Mouse (Mus musculus): ENCODE data around the gene Ston1. TPM values are rescaled to one million over a fixed set of nuclear protein-coding genes. Genes with fewer than 3 reads are reported as not detected.

Ston1 gene
- polyA plus RNA-seq, 1 experiment from 2014 or later, result 7.2 TPM

- no peaks in the 10 kb centered on the region for H3K27me3 ChIP-seq (ENCODE audit: control insufficient read depth, insufficient read depth, low read length)
- no peak overlapping the region for H3K27ac ChIP-seq (ENCODE audit: low read depth, low read length)
- H3K4me2 ChIP-seq (replicated peaks; ENCODE audit: low read depth, low read length), result no peak overlapping the region
- H3K4me3 ChIP-seq (ENCODE audit: low read depth, low read length), result no peak overlapping the region
- H3K36me3 ChIP-seq (ENCODE audit: control insufficient read depth, insufficient read depth, low read length), result no peaks in the 10 kb centered on the region
- no peaks in the 10 kb centered on the region for H3K9me3 ChIP-seq (ENCODE audit: control insufficient read depth, low read length)
- H3K4me1 ChIP-seq (replicated peaks; ENCODE audit: control insufficient read depth, insufficient read depth, low read length), result no peaks in the 10 kb centered on the region
- no peak for DNase-seq (ENCODE audit: low spot score)
- no peak overlapping the region for H3K9ac ChIP-seq (ENCODE audit: low read depth, low read length)
- ATAC-seq (ENCODE audit: low FRiP score), result no peak
- WGBS, result 92% methylated on average over 13 of the region's 13 CpGs
Observed at GRCm38 (mm10) chr17:88625350-88625749, 27.9 kb downstream of the Ston1 start.

GRCm38 (mm10) chr17:88625931-88626330 is 28.4 kb downstream of the Ston1 start:
- H3K4me2 ChIP-seq (replicated peaks; ENCODE audit: low read depth, low read length), result no peak overlapping the region
- H3K27ac ChIP-seq (ENCODE audit: low read depth, low read length), result no peak overlapping the region
- 0 out of 2 replicates have a peak, but pooled peaks have one; percentile 15 for ATAC-seq (ENCODE audit: low FRiP score)
- H3K27me3 ChIP-seq (ENCODE audit: control insufficient read depth, insufficient read depth, low read length), result no peaks in the 10 kb centered on the region
- WGBS, result 72% methylated on average over 7 of the region's 7 CpGs
- no peaks in the 10 kb centered on the region for H3K9me3 ChIP-seq (ENCODE audit: control insufficient read depth, low read length)
- H3K36me3 ChIP-seq (ENCODE audit: control insufficient read depth, insufficient read depth, low read length), result no peaks in the 10 kb centered on the region
- H3K9ac ChIP-seq (ENCODE audit: low read depth, low read length), result no peak overlapping the region
- no peak overlapping the region for H3K4me3 ChIP-seq (ENCODE audit: low read depth, low read length)
- H3K4me1 ChIP-seq (replicated peaks; ENCODE audit: control insufficient read depth, insufficient read depth, low read length), result no peaks in the 10 kb centered on the region
- no peak for DNase-seq (ENCODE audit: low spot score)

- Histone ChIP-seq H3K4me3 (ENCODE audit: low read depth, low read length) (no peak overlapping the region), H3K4me2 (replicated peaks; ENCODE audit: low read depth, low read length) (no peak overlapping the region), H3K4me1 (replicated peaks; ENCODE audit: control insufficient read depth, insufficient read depth, low read length) (no peaks in the 10 kb centered on the region), H3K9me3 (ENCODE audit: control insufficient read depth, low read length) (no peaks in the 10 kb centered on the region), H3K9ac (ENCODE audit: low read depth, low read length) (no peak overlapping the region), H3K27ac (ENCODE audit: low read depth, low read length) (no peak overlapping the region; the same call in 1 of the 2 replicates), H3K27me3 (ENCODE audit: control insufficient read depth, insufficient read depth, low read length) (no peaks in the 10 kb centered on the region), H3K36me3 (ENCODE audit: control insufficient read depth, insufficient read depth, low read length) (no peaks in the 10 kb centered on the region)
- DNase-seq (ENCODE audit: low spot score), result peak; percentile 26
- WGBS, result 30% methylated on average over 7 of the region's 7 CpGs
- ATAC-seq (ENCODE audit: low FRiP score), result 0 out of 2 replicates have a peak, but pooled peaks have one; percentile 14
Observed at GRCm38 (mm10) chr17:88626347-88626811, 28.9 kb downstream of the Ston1 start.

- 79% methylated on average over 7 of the region's 7 CpGs for WGBS
- DNase-seq (ENCODE audit: low spot score), result no peak
- Histone ChIP-seq H3K4me2 (replicated peaks; ENCODE audit: low read depth, low read length) (no peak overlapping the region), H3K4me1 (replicated peaks; ENCODE audit: control insufficient read depth, insufficient read depth, low read length) (no peaks in the 10 kb centered on the region), H3K4me3 (ENCODE audit: low read depth, low read length) (no peak overlapping the region), H3K36me3 (ENCODE audit: control insufficient read depth, insufficient read depth, low read length) (no peaks in the 10 kb centered on the region), H3K27ac (ENCODE audit: low read depth, low read length) (no peak overlapping the region), H3K9me3 (ENCODE audit: control insufficient read depth, low read length) (no peaks in the 10 kb centered on the region), H3K9ac (ENCODE audit: low read depth, low read length) (no peak overlapping the region), H3K27me3 (ENCODE audit: control insufficient read depth, insufficient read depth, low read length) (no peaks in the 10 kb centered on the region)
- ATAC-seq (ENCODE audit: low FRiP score), result no peak
Observed at GRCm38 (mm10) chr17:88627150-88627549, 29.7 kb downstream of the Ston1 start.

GRCm38 (mm10) chr17:88628676-88629380 is 31.3 kb downstream of the Ston1 start:
- no peak for ATAC-seq (ENCODE audit: low FRiP score)

GRCm38 (mm10) chr17:88629381-88629759 is 31.9 kb downstream of the Ston1 start:
- peak overlapping the region; percentile 40 for H3K27ac ChIP-seq (ENCODE audit: low read depth, low read length)
- no peak overlapping the region for H3K4me3 ChIP-seq (ENCODE audit: low read depth, low read length)
- no peak overlapping the region for H3K9ac ChIP-seq (ENCODE audit: low read depth, low read length)
- H3K4me2 ChIP-seq (replicated peaks; ENCODE audit: low read depth, low read length), result no peak overlapping the region
- no peaks in the 10 kb centered on the region for H3K9me3 ChIP-seq (ENCODE audit: control insufficient read depth, low read length)
- no peaks in the 10 kb centered on the region for H3K27me3 ChIP-seq (ENCODE audit: control insufficient read depth, insufficient read depth, low read length)
- H3K4me1 ChIP-seq (replicated peaks; ENCODE audit: control insufficient read depth, insufficient read depth, low read length), result no peaks in the 10 kb centered on the region
- ATAC-seq (ENCODE audit: low FRiP score), result no peak; the same call in none of the 2 replicates
- no peaks in the 10 kb centered on the region for H3K36me3 ChIP-seq (ENCODE audit: control insufficient read depth, insufficient read depth, low read length)
- DNase-seq (ENCODE audit: low spot score), result peak; percentile 26
- 40% methylated on average over 4 of the region's 4 CpGs for WGBS

More at GRCm38 (mm10) chr17:88628676-88629380, 31.3 kb downstream of the Ston1 start:
- WGBS, result 58% methylated on average over 7 of the region's 10 CpGs
- Histone ChIP-seq H3K9ac (ENCODE audit: low read depth, low read length) (no peak overlapping the region), H3K4me1 (replicated peaks; ENCODE audit: control insufficient read depth, insufficient read depth, low read length) (no peaks in the 10 kb centered on the region), H3K27ac (ENCODE audit: low read depth, low read length) (no peak overlapping the region), H3K4me2 (replicated peaks; ENCODE audit: low read depth, low read length) (no peak overlapping the region), H3K36me3 (ENCODE audit: control insufficient read depth, insufficient read depth, low read length) (no peaks in the 10 kb centered on the region), H3K27me3 (ENCODE audit: control insufficient read depth, insufficient read depth, low read length) (no peaks in the 10 kb centered on the region), H3K9me3 (ENCODE audit: control insufficient read depth, low read length) (no peaks in the 10 kb centered on the region), H3K4me3 (ENCODE audit: low read depth, low read length) (no peak overlapping the region)
- DNase-seq (ENCODE audit: low spot score), result no peak

- WGBS, result 15% methylated on average over 11 of the region's 11 CpGs
- ATAC-seq (ENCODE audit: low FRiP score) (peak; percentile 52), DNase-seq (ENCODE audit: low spot score) (peak; percentile 18)
- no peak overlapping the region for H3K9ac ChIP-seq (ENCODE audit: low read depth, low read length)
- no peaks in the 10 kb centered on the region for H3K4me1 ChIP-seq (replicated peaks; ENCODE audit: control insufficient read depth, insufficient read depth, low read length)
- no peaks in the 10 kb centered on the region for H3K27me3 ChIP-seq (ENCODE audit: control insufficient read depth, insufficient read depth, low read length)
- H3K4me3 ChIP-seq (ENCODE audit: low read depth, low read length), result no peak overlapping the region
- no peaks in the 10 kb centered on the region for H3K36me3 ChIP-seq (ENCODE audit: control insufficient read depth, insufficient read depth, low read length)
- H3K27ac ChIP-seq (ENCODE audit: low read depth, low read length), result no peak overlapping the region
- H3K9me3 ChIP-seq (ENCODE audit: control insufficient read depth, low read length), result no peaks in the 10 kb centered on the region
- H3K4me2 ChIP-seq (replicated peaks; ENCODE audit: low read depth, low read length), result no peak overlapping the region
Observed at GRCm38 (mm10) chr17:88629931-88630553, 32.6 kb downstream of the Ston1 start.

- Histone ChIP-seq H3K36me3 (ENCODE audit: control insufficient read depth, insufficient read depth, low read length) (no peaks in the 10 kb centered on the region), H3K4me2 (replicated peaks; ENCODE audit: low read depth, low read length) (no peak overlapping the region), H3K9ac (ENCODE audit: low read depth, low read length) (no peak overlapping the region), H3K27me3 (ENCODE audit: control insufficient read depth, insufficient read depth, low read length) (no peaks in the 10 kb centered on the region), H3K4me1 (replicated peaks; ENCODE audit: control insufficient read depth, insufficient read depth, low read length) (no peaks in the 10 kb centered on the region), H3K9me3 (ENCODE audit: control insufficient read depth, low read length) (no peaks in the 10 kb centered on the region), H3K4me3 (ENCODE audit: low read depth, low read length) (no peak overlapping the region), H3K27ac (ENCODE audit: low read depth, low read length) (no peak overlapping the region)
- ATAC-seq (ENCODE audit: low FRiP score), result no peak
- WGBS, result 83% methylated on average over 3 of the region's 3 CpGs
- DNase-seq (ENCODE audit: low spot score), result no peak
Observed at GRCm38 (mm10) chr17:88630554-88630948, 33.1 kb downstream of the Ston1 start.

GRCm38 (mm10) chr17:88632631-88633030 is 35.1 kb downstream of the Ston1 start:
- Histone ChIP-seq H3K27me3 (ENCODE audit: control insufficient read depth, insufficient read depth, low read length) (no peaks in the 10 kb centered on the region), H3K4me1 (replicated peaks; ENCODE audit: control insufficient read depth, insufficient read depth, low read length) (no peaks in the 10 kb centered on the region), H3K9me3 (ENCODE audit: control insufficient read depth, low read length) (no peaks in the 10 kb centered on the region), H3K4me3 (ENCODE audit: low read depth, low read length) (no peak overlapping the region), H3K27ac (ENCODE audit: low read depth, low read length) (no peak overlapping the region), H3K4me2 (replicated peaks; ENCODE audit: low read depth, low read length) (no peak overlapping the region), H3K9ac (ENCODE audit: low read depth, low read length) (no peak overlapping the region), H3K36me3 (ENCODE audit: control insufficient read depth, insufficient read depth, low read length) (no peaks in the 10 kb centered on the region)
- ATAC-seq (ENCODE audit: low FRiP score) (no peak), DNase-seq (ENCODE audit: low spot score) (no peak)
- 88% methylated on average over 3 of the region's 3 CpGs for WGBS
